Mouse (Mus musculus) c-Kit-positive CD71-positive TER-119-positive erythroid progenitor cells, embryonic 14.5 days (primary cell): ENCODE data around the gene Ddit4l.
"Not testable (repeated sequence)": the region's sequence is repeated elsewhere in the genome, so short reads cannot be mapped to it uniquely, and the experiment has no call there.

Experiments
- DNase-seq: peaks from one replicate; pipeline ENCODE4 v3.0.0-alpha.2; 2013; ENCODE audit warnings: low spot score

The Ddit4l gene

DNA sequence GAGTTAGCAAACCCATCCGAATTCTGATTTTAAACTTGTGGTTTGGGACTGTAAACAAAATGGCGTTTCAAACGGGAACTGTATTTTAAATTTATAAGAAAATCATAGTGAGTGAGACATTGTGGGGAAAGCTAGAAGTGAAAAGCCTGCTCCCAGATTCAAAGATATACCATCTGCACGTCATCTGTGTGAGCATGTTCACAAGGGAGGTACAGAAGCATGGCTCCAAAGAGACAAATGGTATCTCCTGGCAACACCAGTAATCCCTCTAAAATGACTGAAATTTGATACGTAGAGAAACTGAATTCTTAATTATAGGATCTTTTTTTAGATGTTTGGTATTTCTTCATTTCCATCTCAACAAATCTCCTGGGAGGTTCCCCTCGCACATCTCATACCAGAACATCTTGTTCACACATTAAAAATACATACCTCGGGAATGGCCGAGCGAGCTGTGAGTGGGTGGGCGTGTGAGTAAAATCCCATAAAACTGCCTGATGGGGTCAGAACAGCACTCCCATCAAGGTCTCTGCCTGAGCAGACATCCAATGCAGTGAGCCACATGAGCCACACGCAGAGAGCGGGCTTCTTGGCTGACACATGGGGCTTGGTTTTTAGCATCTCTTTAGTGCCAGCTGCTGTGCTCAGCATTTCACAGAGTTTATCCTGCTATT lies 26.2 kb downstream of the Ddit4l start:
- DNase-seq: no peak

DNA sequence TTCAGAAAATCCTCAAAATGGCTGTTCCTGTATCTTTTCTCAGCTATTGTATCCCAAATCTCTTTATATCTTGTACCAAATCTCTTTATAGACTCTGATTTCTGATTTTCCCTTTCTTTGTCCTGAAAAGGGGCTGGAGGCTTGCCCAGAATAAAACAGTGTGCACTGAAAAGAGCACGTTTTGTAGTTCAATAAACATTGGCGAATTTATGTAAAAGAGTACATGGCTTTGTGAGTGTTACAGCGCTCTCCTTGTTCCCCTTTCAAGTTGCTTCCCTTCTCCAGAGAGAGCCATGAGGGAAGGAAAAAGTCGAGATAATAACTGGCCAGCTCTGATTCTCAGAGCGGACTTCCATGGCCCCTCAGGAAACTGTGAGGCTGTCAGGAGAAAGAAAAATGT lies 27.7 kb downstream of the Ddit4l start:
- no peak for DNase-seq

DNA sequence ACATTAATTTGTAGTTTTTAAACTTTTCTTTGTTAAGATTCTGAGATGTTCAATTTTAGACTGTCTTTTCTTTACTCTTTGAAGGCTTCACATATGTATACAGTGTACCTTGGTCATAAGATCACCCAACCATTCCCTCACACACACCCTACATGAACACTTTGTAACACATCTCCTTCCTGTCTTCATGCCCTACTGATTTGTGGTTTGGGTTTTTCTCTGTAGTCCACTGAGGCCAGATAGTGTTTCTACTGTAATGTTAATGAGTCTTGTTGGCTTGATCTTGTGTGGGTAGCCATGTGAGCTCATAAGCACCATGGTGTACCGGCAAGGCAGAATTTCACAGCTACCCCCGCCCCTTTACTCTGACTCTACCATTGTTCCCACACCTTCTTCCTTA lies 31.4 kb downstream of the Ddit4l start:
- DNase-seq: no peak

DNA sequence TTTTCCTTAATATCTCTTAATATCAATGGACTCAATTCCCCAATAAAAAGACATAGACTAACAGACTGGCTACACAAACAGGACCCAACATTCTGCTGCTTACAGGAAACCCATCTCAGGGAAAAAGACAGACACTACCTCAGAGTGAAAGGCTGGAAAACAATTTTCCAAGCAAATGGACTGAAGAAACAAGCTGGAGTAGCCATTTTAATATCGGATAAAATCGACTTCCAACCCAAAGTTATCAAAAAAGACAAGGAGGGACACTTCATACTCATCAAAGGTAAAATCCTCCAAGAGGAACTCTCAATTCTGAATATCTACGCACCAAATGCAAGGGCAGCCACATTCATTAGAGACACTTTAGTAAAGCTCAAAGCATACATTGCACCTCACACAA lies 49.8 kb downstream of the Ddit4l start, which contains the start of gene Gm21962:
Gm21962 (plus strand) TSS at position 301 of the 400 bp plus-strand sequence.
- DNase-seq: not testable (repeated sequence)
